Mouse (Mus musculus) intestine, embryonic 15.5 days (tissue): ENCODE results near the gene Spryd4. TPM values are rescaled to one million over a fixed set of nuclear protein-coding genes. Genes with fewer than 3 reads are reported as not detected.
"Not testable (repeated sequence)": the region's sequence is repeated elsewhere in the genome, so short reads cannot be mapped to it uniquely, and the experiment has no call there.

Experiments
- ATAC-seq: fragments of 200-750 bp; cut with Nextera tagmentation; 2 replicates; pipeline ENCODE4 v1.8.0; 2017; ENCODE audit warnings: moderate TSS enrichment, moderate library complexity
- H3K27ac ChIP-seq: fragments of 300-500 bp; sonication (generic); 2 replicates; pipeline ENCODE4 v1.5.1; 2015; ENCODE audit warnings: mild to moderate bottlenecking, inconsistent platforms
- H3K27me3 ChIP-seq: fragments of 300-500 bp; sonication (generic); replicated peaks from 2 replicates; pipeline ENCODE4 v1.6.1; 2015; ENCODE audit warnings: inconsistent platforms
- H3K36me3 ChIP-seq: fragments of 300-500 bp; sonication (generic); 2 replicates; pipeline ENCODE4 v1.6.1; 2015; ENCODE audit warnings: inconsistent platforms
- H3K4me1 ChIP-seq: fragments of 300-500 bp; sonication (generic); replicated peaks from 2 replicates; pipeline ENCODE4 v1.6.1; 2015; ENCODE audit warnings: inconsistent platforms
- H3K4me2 ChIP-seq: fragments of 300-500 bp; sonication (generic); replicated peaks from 2 replicates; pipeline ENCODE4 v1.6.1; 2015; ENCODE audit warnings: mild to moderate bottlenecking, inconsistent platforms
- H3K4me3 ChIP-seq: fragments of 300-500 bp; sonication (generic); replicated peaks from 2 replicates; pipeline ENCODE4 v1.5.1; 2015; ENCODE audit warnings: inconsistent platforms
- H3K9ac ChIP-seq: fragments of 300-500 bp; sonication (generic); 2 replicates; pipeline ENCODE4 v1.6.1; 2015; ENCODE audit warnings: inconsistent platforms
- H3K9me3 ChIP-seq: fragments of 300-500 bp; sonication (generic); 2 replicates; pipeline ENCODE4 v1.6.1; 2016; ENCODE audit warnings: inconsistent platforms
- WGBS: fragments of 180-500 bp; shearing (Covaris S2); methylation state at CpG from one replicate; pipeline ENCODE4 v1.1.7; 2015; 5-methylcytosine and 5-hydroxymethylcytosine counted together
- polyA plus RNA-seq: library from polyadenylated mRNA; unstranded; fragments of >200 nt; fragmentation: Nextera tagmentation; extraction: Ambion mirVana; gene quantifications from 2 replicates; pipeline ENCODE4 v1.2.1, GENCODE M21; 2015

Spryd4 gene
- polyA plus RNA-seq, 1 experiment from 2014 or later: 34.8 TPM

DNA sequence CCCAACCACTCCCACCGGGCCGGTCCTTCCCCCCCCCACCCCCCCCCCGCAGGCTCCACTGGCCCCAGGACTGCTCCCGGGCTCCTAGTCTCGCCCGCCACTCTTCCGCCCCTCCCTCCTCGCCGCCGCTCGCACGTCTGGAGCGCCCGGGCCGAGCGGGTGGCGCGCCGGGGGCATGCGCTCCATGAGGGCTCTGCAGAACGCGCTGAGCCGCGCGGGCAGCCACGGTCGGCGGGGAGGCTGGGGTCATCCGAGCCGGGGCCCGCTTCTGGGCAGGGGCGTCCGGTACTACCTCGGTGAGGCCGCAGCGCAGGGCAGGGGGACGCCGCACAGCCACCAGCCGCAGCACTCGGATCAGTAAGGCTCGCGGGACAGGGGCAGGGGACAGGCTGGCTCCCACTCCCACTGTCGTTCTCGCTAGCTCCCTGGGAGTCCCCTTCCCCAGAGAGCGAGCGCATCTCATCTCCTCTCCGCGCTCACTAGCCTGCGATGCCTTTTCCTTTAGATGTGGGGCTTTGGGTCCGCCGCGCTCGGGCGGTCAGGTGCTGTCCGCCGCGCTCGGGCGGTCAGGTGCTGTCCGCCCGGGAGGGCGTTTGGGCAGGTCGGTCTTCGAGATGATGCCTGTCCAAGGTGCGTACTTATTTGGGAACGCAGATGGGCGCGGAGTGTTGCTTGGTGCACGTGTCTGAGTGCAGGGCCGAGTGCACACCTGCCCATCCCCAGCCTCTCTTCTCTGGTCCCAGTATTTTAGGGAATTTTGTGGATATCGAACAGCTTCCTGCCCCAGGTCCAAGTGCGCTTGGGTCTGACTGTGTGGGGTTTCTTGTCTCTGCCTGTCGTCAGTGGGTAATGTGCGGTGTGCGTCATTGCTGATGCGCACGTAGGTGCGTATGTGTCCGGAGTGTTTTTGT lies 16.8 kb downstream of the Spryd4 start:
- H3K4me2 ChIP-seq: peak overlapping the region; percentile 100
- peaks cover 14% of the 10 kb centered on the region for H3K27me3 ChIP-seq
- no peaks in the 10 kb centered on the region for H3K36me3 ChIP-seq
- peak overlapping the region; percentile 66 for H3K9ac ChIP-seq
- 1% methylated on average over 72 of the region's 79 CpGs for WGBS
- no peak overlapping the region for H3K27ac ChIP-seq
- peak; percentile 91 for ATAC-seq
- H3K4me3 ChIP-seq: peak overlapping the region; percentile 79
- H3K9me3 ChIP-seq: no peaks in the 10 kb centered on the region
- peaks cover 8% of the 10 kb centered on the region; the same call in 1 of the 2 replicates for H3K4me1 ChIP-seq

DNA sequence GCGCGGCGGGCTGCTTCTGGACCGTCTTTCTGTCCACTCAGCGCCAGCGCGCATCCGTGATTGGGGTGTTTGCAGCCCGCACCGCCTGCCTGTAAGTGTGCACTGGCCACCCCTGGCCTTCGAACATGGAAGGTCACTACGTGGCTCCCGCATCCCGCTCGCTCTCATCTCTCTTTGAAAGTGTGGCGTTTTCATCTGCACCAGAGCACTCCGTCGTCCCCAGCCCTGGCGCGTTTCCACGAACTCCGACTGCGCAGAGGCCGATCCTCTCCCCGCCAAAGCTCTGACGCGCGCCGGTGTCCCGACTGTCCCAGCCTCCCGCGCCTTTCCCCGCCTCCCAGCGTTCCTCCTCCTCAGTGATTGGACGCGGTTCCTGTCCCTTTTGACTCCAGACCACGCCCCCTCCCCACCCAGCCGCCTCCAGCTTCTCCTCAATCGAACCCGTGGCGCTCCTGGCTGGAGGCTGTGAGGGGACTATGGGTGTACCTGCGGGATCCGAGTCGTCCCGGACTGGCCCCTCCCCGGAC lies 17.5 kb downstream of the Spryd4 start, which contains the start of gene Gls2:
Gls2 (plus strand) TSS at position 434 of the 527 bp plus-strand sequence.
- under 1% methylated on average over 46 of the region's 46 CpGs for WGBS
- Histone ChIP-seq H3K4me3 (peak within 1 kb of the TSS; percentile 79), H3K27ac (peak within 1 kb of the TSS; percentile 57; the same call in 1 of the 2 replicates), H3K4me1 (peaks cover 8% of the 10 kb centered on the region; the same call in 1 of the 2 replicates), H3K36me3 (no peaks in the 10 kb centered on the region), H3K9ac (peak within 1 kb of the TSS; percentile 66), H3K9me3 (no peaks in the 10 kb centered on the region), H3K4me2 (peak within 1 kb of the TSS; percentile 100), H3K27me3 (peaks cover 14% of the 10 kb centered on the region)
- peak; percentile 98 for ATAC-seq

DNA sequence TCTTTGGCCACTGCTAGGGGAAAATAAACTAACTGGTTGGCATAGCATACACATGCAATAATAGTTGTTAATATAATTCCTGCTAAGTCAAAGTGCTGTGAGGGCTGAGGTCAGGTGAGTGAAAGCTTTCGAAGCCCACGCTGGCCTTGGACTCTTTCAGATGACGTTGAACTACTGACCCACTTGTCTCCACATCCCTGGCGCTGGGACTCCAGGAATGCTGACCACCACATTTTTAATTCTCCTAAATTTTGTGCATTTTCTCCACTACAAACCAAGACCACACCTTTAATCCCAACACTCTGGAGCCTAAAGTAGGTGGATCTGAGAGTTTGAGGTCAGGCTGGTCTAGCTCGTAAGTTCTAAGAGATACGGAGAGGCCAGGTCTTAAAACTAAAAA lies 18.5 kb downstream of the Spryd4 start:
- Histone ChIP-seq H3K9ac (no peak overlapping the region), H3K36me3 (no peaks in the 10 kb centered on the region), H3K9me3 (no peaks in the 10 kb centered on the region), H3K4me1 (peaks cover 8% of the 10 kb centered on the region; the same call in 1 of the 2 replicates), H3K27me3 (peaks cover 14% of the 10 kb centered on the region), H3K4me3 (no peak overlapping the region), H3K4me2 (no peak overlapping the region), H3K27ac (no peak overlapping the region)
- no peak for ATAC-seq
- 93% methylated on average over 6 of the region's 6 CpGs for WGBS

DNA sequence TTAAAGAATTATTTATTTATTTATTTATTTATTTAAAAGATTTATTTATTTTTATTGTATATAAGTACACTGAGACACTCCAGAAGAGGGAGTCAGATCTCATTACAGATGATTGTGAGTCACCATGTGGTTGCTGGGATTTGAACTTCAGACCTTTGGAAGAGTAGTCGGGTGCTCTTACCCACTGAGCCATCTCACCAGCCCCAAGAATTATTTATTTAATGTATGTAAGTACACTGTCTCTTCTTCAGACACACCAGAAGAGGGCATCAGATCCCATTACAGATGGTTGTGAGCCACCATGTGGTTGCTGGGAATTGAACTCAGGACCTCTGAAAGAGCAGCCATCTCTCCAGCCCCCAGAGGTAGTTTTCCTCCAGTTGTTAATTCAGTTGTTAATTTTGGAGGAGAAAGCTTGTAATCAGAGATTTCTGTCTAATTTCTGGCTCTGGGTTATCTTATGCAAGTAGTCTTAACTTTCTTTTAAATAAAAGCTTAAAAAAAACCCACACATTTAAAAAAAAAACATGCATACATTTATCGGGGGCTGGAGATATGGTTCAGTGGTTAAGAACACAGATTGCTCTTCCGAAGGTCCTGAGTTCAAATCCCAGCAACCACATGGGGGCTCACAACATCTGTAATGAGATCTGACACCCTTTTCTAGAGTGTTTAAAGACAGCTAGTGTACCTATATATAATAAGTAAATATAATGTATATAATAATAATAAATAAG lies 19.4 kb downstream of the Spryd4 start:
- peaks cover 14% of the 10 kb centered on the region for H3K27me3 ChIP-seq
- H3K9ac ChIP-seq, H3K4me2 ChIP-seq, H3K36me3 ChIP-seq, H3K27ac ChIP-seq, H3K4me1 ChIP-seq, H3K9me3 ChIP-seq, ATAC-seq, H3K4me3 ChIP-seq: not testable (repeated sequence)
- 94% methylated on average over 3 of the region's 3 CpGs for WGBS

DNA sequence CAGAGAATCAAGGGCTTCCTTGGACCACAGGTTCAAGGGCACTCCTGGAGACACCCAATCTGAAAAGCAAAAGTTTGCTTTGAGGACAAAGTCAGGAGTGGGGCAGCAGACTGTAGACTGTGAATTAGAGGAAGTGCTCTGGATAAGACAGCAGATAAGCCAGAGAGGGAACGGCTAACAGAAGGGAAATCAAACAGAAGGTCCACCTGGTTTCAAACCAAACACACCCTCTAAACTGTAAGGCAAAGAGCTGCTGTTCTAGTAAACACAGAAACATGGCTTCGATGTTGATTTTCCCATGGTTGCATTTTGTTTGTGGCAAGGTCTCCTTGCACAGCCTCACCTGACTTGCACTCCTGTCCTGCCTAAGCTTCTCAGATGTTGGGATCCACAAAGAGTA lies 20.1 kb downstream of the Spryd4 start:
- no peak overlapping the region for H3K4me2 ChIP-seq
- no peaks in the 10 kb centered on the region for H3K9me3 ChIP-seq
- peaks cover 8% of the 10 kb centered on the region; the same call in 1 of the 2 replicates for H3K4me1 ChIP-seq
- no peak for ATAC-seq
- H3K36me3 ChIP-seq: no peaks in the 10 kb centered on the region
- H3K9ac ChIP-seq: no peak overlapping the region
- peaks cover 14% of the 10 kb centered on the region for H3K27me3 ChIP-seq
- WGBS: 54% methylated on average over 2 of the region's 2 CpGs
- no peak overlapping the region for H3K4me3 ChIP-seq
- H3K27ac ChIP-seq: no peak overlapping the region

DNA sequence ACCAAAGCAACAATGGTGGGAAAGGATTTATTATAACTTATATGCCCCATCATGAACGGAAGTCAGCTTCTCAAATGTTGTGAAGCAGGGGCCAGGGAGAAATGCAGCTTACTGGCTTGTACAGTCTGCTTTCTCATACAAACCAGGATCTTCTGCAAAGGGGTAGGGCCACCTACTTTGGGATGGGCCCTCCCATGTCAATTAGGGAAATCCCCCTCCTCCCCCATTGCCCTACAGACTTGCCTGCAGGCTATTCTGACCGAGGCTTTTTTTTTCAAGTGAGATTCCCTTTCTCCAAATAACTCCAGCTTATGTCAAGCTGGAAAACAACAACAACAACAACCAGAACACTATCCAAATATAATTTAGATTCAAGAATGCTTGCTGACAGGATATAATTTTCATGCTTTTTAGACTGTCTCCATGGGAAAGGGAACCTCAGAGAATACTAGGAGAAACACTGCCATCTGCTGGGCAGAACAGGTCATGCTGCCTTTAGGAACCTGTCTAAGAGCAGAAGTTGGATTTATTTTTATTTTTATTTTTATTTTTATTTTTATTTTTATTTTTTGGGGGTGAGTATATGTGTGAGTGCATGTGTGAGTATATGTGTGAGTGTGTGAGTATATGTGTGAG lies 23.2 kb downstream of the Spryd4 start:
- 47% methylated on average over 2 of the region's 2 CpGs for WGBS
- Histone ChIP-seq H3K4me1 (no peaks in the 10 kb centered on the region), H3K4me3 (no peak overlapping the region), H3K36me3 (no peaks in the 10 kb centered on the region), H3K27me3 (no peaks in the 10 kb centered on the region), H3K27ac (no peak overlapping the region), H3K9me3 (no peaks in the 10 kb centered on the region), H3K9ac (no peak overlapping the region), H3K4me2 (no peak overlapping the region)
- no peak for ATAC-seq

DNA sequence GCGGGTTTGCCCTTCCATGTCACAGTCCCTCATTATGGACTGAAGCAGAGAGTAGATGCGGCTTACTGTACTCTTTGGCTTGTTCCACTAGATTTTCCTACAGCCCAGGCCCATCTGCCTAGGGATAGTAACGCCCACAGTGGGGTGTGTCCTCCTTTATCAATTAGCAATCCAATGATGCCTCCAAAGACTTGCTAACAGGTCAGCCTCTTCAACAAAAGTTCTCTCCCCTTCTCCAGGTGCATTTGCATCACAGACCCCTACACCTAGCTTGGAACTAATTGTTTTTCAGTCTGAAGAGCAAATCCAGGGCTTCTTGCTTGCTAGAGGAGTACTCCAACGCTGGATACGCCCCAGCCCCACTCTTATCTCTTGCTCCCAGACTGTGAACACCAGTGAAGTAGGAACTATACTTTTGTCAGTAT lies 24.4 kb downstream of the Spryd4 start:
- Histone ChIP-seq H3K4me3 (no peak overlapping the region), H3K4me1 (no peaks in the 10 kb centered on the region), H3K4me2 (no peak overlapping the region), H3K9ac (no peak overlapping the region), H3K36me3 (no peaks in the 10 kb centered on the region), H3K27me3 (no peaks in the 10 kb centered on the region), H3K27ac (no peak overlapping the region), H3K9me3 (no peaks in the 10 kb centered on the region)
- WGBS: 64% methylated on average over 5 of the region's 5 CpGs
- no peak for ATAC-seq

DNA sequence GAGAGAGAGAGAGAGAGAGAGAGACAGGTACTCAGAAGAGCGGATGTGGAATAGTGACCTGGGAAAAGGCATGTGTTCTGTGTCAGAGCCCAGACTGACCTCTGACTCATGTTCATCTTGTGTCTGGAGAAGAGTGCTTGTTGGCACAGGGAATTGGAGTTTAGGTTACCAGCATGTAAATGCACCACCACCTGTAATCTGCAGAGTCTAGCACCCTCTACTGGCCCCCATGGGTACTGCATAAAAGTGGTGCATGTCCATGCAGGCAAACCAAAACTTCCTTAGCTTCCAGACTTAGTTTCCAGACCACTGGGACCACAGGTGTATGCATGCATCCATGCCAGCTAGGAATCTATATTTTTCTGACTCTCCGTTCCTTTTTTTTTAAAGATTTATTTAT lies 25.6 kb downstream of the Spryd4 start:
- H3K9me3 ChIP-seq: no peaks in the 10 kb centered on the region
- H3K36me3 ChIP-seq: no peaks in the 10 kb centered on the region
- H3K9ac ChIP-seq: no peak overlapping the region
- no peak overlapping the region for H3K27ac ChIP-seq
- no peaks in the 10 kb centered on the region for H3K27me3 ChIP-seq
- ATAC-seq: peak; percentile 73
- no peaks in the 10 kb centered on the region for H3K4me1 ChIP-seq
- H3K4me3 ChIP-seq: no peak overlapping the region
- no peak overlapping the region for H3K4me2 ChIP-seq
- WGBS: 45% methylated on average over 2 of the region's 2 CpGs

DNA sequence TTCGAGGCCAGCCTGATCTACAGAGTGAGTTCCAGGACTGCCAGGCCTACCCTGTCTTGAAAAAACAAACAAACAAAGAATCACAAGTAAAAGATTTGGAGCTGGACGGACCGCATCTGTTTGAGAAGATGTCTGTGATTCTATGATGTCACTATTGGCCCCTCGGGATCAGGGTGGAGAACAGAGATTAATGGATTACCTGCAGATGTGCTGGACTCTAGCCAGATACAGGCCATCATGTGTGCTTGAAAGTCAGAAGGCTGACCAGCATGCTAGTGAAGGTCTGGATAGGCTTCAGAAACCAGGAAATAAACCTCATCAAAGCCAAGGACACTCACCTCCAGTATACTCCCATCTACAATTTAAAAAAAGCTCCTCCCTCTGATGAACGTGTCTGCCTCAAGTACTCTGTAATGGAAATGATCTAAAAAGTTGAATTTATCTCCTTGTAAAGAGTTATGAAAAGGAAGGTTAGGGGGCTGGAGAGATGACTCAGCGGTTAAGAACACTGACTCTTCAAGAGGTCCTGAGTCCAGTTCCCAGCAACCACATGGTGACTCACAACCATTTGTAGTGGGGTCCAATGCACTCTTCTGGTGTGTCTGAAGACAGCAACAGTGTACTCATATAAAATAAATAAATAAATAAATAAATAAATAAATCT lies 26.2 kb downstream of the Spryd4 start:
- Histone ChIP-seq H3K4me3 (no peak overlapping the region), H3K9ac (no peak overlapping the region), H3K36me3 (no peaks in the 10 kb centered on the region), H3K27me3 (no peaks in the 10 kb centered on the region), H3K9me3 (no peaks in the 10 kb centered on the region), H3K4me2 (no peak overlapping the region), H3K4me1 (no peaks in the 10 kb centered on the region), H3K27ac (no peak overlapping the region)
- peak; percentile 18; the same call in 1 of the 2 replicates for ATAC-seq
- 60% methylated on average over 6 of the region's 6 CpGs for WGBS

DNA sequence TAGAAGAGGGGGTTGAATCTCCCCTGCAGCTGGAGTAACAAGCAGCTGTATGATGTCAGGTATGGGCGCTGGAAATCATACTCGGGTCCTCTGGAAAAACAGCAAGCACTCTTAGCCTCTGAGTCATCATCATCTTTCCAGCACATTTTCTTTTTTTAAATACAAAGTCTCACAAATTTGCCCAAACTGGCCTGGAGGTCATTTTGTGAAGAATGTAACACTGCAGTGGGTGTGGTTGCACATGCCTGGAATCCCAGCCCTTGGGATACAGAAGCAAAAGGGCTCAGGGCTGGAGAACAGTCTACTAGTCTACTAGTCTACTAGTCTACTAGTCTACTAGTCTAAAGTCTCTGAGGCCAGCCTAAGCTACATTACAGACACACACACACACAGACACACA lies 27.3 kb downstream of the Spryd4 start:
- H3K36me3 ChIP-seq: no peaks in the 10 kb centered on the region
- no peak overlapping the region for H3K4me2 ChIP-seq
- no peak for ATAC-seq
- H3K9me3 ChIP-seq: no peaks in the 10 kb centered on the region
- 0 out of 2 replicates have a peak, but pooled peaks cover 3% of the 10 kb centered on the region for H3K4me1 ChIP-seq
- whole genome bisulfite sequencing: 66% methylated on average over 2 of the region's 2 CpGs
- H3K27ac ChIP-seq: no peak overlapping the region
- H3K27me3 ChIP-seq: no peaks in the 10 kb centered on the region
- H3K9ac ChIP-seq: no peak overlapping the region
- no peak overlapping the region for H3K4me3 ChIP-seq

DNA sequence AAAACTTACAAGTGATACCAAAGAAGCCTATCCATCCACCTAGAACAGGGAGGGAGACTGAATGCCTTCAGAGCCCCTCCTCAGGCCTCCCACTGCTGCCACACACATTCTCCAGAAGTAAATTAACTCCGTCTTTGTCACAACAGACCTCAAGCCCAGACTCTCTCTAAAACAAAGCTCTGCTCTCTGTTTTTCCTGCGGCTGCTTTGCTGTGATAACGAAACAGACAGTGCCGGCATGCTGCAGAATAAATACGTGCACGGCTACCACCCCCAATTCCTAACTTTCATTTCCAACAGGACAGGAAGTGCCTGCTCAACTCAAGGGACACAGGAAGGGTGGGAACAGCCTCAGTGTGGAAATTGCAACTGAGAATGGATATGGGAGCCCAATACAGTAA lies 31.6 kb downstream of the Spryd4 start, which contains the start of gene Rbms2:
Rbms2 (minus strand) TSS at position 309 of the 400 bp plus-strand sequence.
- Histone ChIP-seq H3K36me3 (no peaks in the 10 kb centered on the region), H3K9ac (no peak within 1 kb of the TSS; the same call in 1 of the 2 replicates), H3K9me3 (no peaks in the 10 kb centered on the region), H3K4me1 (peaks cover 4% of the 10 kb centered on the region; the same call in 1 of the 2 replicates), H3K4me2 (peak within 1 kb of the TSS; percentile 62), H3K27me3 (no peaks in the 10 kb centered on the region), H3K4me3 (peak within 1 kb of the TSS; percentile 27), H3K27ac (peak within 1 kb of the TSS; percentile 79)
- 2% methylated on average over 6 of the region's 6 CpGs for WGBS
- 0 out of 2 replicates have a peak, but pooled peaks have one; percentile 19 for ATAC-seq
